Mouse (Mus musculus) testis, adult 2 months (tissue): Measurements from ENCODE around the gene Hpse2. TPM values are rescaled to one million over a fixed set of nuclear protein-coding genes. Genes with fewer than 3 reads are reported as not detected.

Source experiments
- H3K27ac ChIP-seq: fragments of 200-500 bp; 2 replicates; pipeline ENCODE4 v1.5.1; 2012; ENCODE audit warnings: low read depth, low read length; ENCODE audit not compliant: control insufficient read depth, insufficient read depth
- H3K27me3 ChIP-seq: fragments of 200-500 bp; 2 replicates; pipeline ENCODE4 v1.6.1; 2012; ENCODE audit warnings: mild to moderate bottlenecking, low read length, moderate library complexity; ENCODE audit not compliant: control insufficient read depth, insufficient read depth
- H3K36me3 ChIP-seq: fragments of 200-500 bp; 2 replicates; pipeline ENCODE4 v1.6.1; 2012; ENCODE audit warnings: mild to moderate bottlenecking, low read length; ENCODE audit not compliant: control insufficient read depth, insufficient read depth
- H3K4me1 ChIP-seq: fragments of 200-500 bp; 2 replicates; pipeline ENCODE4 v1.6.1; 2012; ENCODE audit warnings: low read length; ENCODE audit not compliant: control insufficient read depth, insufficient read depth
- H3K4me3 ChIP-seq: fragments of 200-500 bp; 2 replicates; pipeline ENCODE4 v1.5.1; 2012; ENCODE audit warnings: low read depth, mild to moderate bottlenecking, low read length, moderate library complexity, mixed read lengths; ENCODE audit not compliant: control insufficient read depth
- CTCF ChIP-seq: fragments of 200-500 bp; IDR thresholded peaks from 2 replicates; pipeline ENCODE4 v1.5.1; 2012; ENCODE audit warnings: low read depth, mild to moderate bottlenecking, inconsistent platforms, low read length, moderate library complexity; ENCODE audit not compliant: control insufficient read depth, insufficient read depth, insufficient replicate concordance
- POLR2A ChIP-seq: fragments of 200-500 bp; IDR thresholded peaks from 2 replicates; pipeline ENCODE4 v1.6.1; 2012; ENCODE audit warnings: low read depth, mild to moderate bottlenecking, inconsistent platforms, low read length, moderate library complexity; ENCODE audit not compliant: control insufficient read depth
- polyA plus RNA-seq: library from polyadenylated mRNA; depleted of rRNA; stranded (reverse); fragments of >200 nt; gene quantifications from 2 replicates; pipeline ENCODE4 v1.2.3, GENCODE M21; 2012

Hpse2 gene
- polyA plus RNA-seq, 1 experiment = 1.3 TPM

- Histone ChIP-seq H3K27ac (no peak overlapping the region), H3K4me3 (no peak overlapping the region), H3K4me1 (no peaks in the 10 kb centered on the region)
Measured at GRCm38 (mm10) chr19:43155582-43155981, 232.6 kb downstream of the Hpse2 start.

GRCm38 (mm10) chr19:43147901-43148300, 240.3 kb downstream of the Hpse2 start:
- Histone ChIP-seq H3K36me3 (no peaks in the 10 kb centered on the region), H3K27me3 (no peaks in the 10 kb centered on the region), H3K4me1 (no peaks in the 10 kb centered on the region), H3K4me3 (no peak overlapping the region), H3K27ac (no peak overlapping the region)
- TF ChIP-seq CTCF = no peak
- TF ChIP-seq POLR2A = no peak

More at GRCm38 (mm10) chr19:43155582-43155981, 232.6 kb downstream of the Hpse2 start:
- no peaks in the 10 kb centered on the region for H3K27me3 ChIP-seq
- no peak for TF ChIP-seq CTCF
- no peak for TF ChIP-seq POLR2A
- H3K36me3 ChIP-seq = no peaks in the 10 kb centered on the region

- H3K27me3 ChIP-seq = no peaks in the 10 kb centered on the region
- H3K36me3 ChIP-seq = no peaks in the 10 kb centered on the region
- H3K4me3 ChIP-seq = no peak overlapping the region
- H3K27ac ChIP-seq = no peak overlapping the region
- H3K4me1 ChIP-seq = no peaks in the 10 kb centered on the region
- TF ChIP-seq POLR2A (no peak), CTCF (no peak)
Measured at GRCm38 (mm10) chr19:43146820-43147219, 241.3 kb downstream of the Hpse2 start.

- Histone ChIP-seq H3K27me3 (no peaks in the 10 kb centered on the region), H3K4me1 (no peaks in the 10 kb centered on the region), H3K4me3 (no peak overlapping the region), H3K36me3 (no peaks in the 10 kb centered on the region), H3K27ac (no peak overlapping the region)
- TF ChIP-seq POLR2A (no peak), CTCF (no peak)
Measured at GRCm38 (mm10) chr19:43141646-43142045, 246.5 kb downstream of the Hpse2 start.

- no peaks in the 10 kb centered on the region for H3K4me1 ChIP-seq
- no peak overlapping the region for H3K4me3 ChIP-seq
- H3K27me3 ChIP-seq = no peaks in the 10 kb centered on the region
- TF ChIP-seq POLR2A (no peak), CTCF (no peak)
- no peaks in the 10 kb centered on the region for H3K36me3 ChIP-seq
- H3K27ac ChIP-seq = no peak overlapping the region
Measured at GRCm38 (mm10) chr19:43109796-43110195, 278.4 kb downstream of the Hpse2 start.

- H3K4me3 ChIP-seq = no peak overlapping the region
- H3K27ac ChIP-seq = no peak overlapping the region
- no peaks in the 10 kb centered on the region for H3K4me1 ChIP-seq
- no peaks in the 10 kb centered on the region for H3K36me3 ChIP-seq
- TF ChIP-seq CTCF (no peak), POLR2A (no peak)
- H3K27me3 ChIP-seq = no peaks in the 10 kb centered on the region
Measured at GRCm38 (mm10) chr19:43096915-43097314, 291.2 kb downstream of the Hpse2 start.

GRCm38 (mm10) chr19:43087216-43087615, 300.9 kb downstream of the Hpse2 start:
- Histone ChIP-seq H3K4me1 (no peaks in the 10 kb centered on the region), H3K36me3 (no peaks in the 10 kb centered on the region), H3K4me3 (no peak overlapping the region), H3K27me3 (no peaks in the 10 kb centered on the region), H3K27ac (no peak overlapping the region)
- TF ChIP-seq POLR2A = no peak
- no peak for TF ChIP-seq CTCF

- no peaks in the 10 kb centered on the region for H3K27me3 ChIP-seq
- H3K4me3 ChIP-seq = no peak overlapping the region
- H3K4me1 ChIP-seq = no peaks in the 10 kb centered on the region
- H3K36me3 ChIP-seq = no peaks in the 10 kb centered on the region
- TF ChIP-seq CTCF (no peak), POLR2A (no peak)
- no peak overlapping the region for H3K27ac ChIP-seq
Measured at GRCm38 (mm10) chr19:43064155-43064554, 324.0 kb downstream of the Hpse2 start.
